Mouse (Mus musculus) monocyte, adult 5-6 weeks (primary cell): ENCODE measurements at regions not wholly inside any gene's neighbourhood (a gene's known extent, or its start where the extent isn't known, plus 50 kb on each side); places are given as distances from the start of the nearest gene placed in this dataset.

Experiments
- ATAC-seq: fragments of 153-309, 156-312 bp; replicated peaks from 2 replicates; pipeline ENCODE4 v1.8.0; 2017; ENCODE audit warnings: mild to moderate bottlenecking; ENCODE audit not compliant: low TSS enrichment, insufficient number of reproducible peaks, severe bottlenecking, poor library complexity, low FRiP score

GRCm38 (mm10) chr3:60292940-60293339 lies 179.7 kb upstream of the Mbnl1 start:
- ATAC-seq = no peak

GRCm38 (mm10) chr3:60305399-60305798 lies 167.2 kb upstream of the Mbnl1 start:
- no peak for ATAC-seq

GRCm38 (mm10) chr3:60310402-60310801 lies 162.2 kb upstream of the Mbnl1 start:
- ATAC-seq = no peak

GRCm38 (mm10) chr3:60311178-60311577 lies 161.5 kb upstream of the Mbnl1 start:
- no peak for ATAC-seq

GRCm38 (mm10) chr3:60320213-60320936 lies 152.3 kb upstream of the Mbnl1 start:
- peak; percentile 98 for ATAC-seq

- no peak for ATAC-seq
Measured at GRCm38 (mm10) chr3:60323514-60323913, 149.1 kb upstream of the Mbnl1 start.

- ATAC-seq = no peak
Measured at GRCm38 (mm10) chr3:60324416-60324815, 148.2 kb upstream of the Mbnl1 start.

GRCm38 (mm10) chr3:60324969-60325368 lies 147.7 kb upstream of the Mbnl1 start:
- no peak for ATAC-seq

GRCm38 (mm10) chr3:60332460-60332859 lies 140.2 kb upstream of the Mbnl1 start:
- no peak for ATAC-seq

GRCm38 (mm10) chr3:60333669-60334068 lies 139.0 kb upstream of the Mbnl1 start:
- ATAC-seq = no peak

GRCm38 (mm10) chr3:60334133-60334532 lies 138.5 kb upstream of the Mbnl1 start:
- no peak for ATAC-seq

- no peak for ATAC-seq
Measured at GRCm38 (mm10) chr3:60346390-60346789, 126.2 kb upstream of the Mbnl1 start.

GRCm38 (mm10) chr3:60347049-60347448 lies 125.6 kb upstream of the Mbnl1 start:
- no peak for ATAC-seq

- ATAC-seq = no peak
Measured at GRCm38 (mm10) chr3:60371176-60371965, 101.3 kb upstream of the Mbnl1 start.

GRCm38 (mm10) chr3:60373662-60374061 lies 99.0 kb upstream of the Mbnl1 start:
- ATAC-seq = no peak

- no peak for ATAC-seq
Measured at GRCm38 (mm10) chr3:60388593-60388992, 84.0 kb upstream of the Mbnl1 start.

- no peak for ATAC-seq
Measured at GRCm38 (mm10) chr3:60389032-60389431, 83.6 kb upstream of the Mbnl1 start.

GRCm38 (mm10) chr3:60395299-60395698 lies 77.3 kb upstream of the Mbnl1 start:
- ATAC-seq = no peak

GRCm38 (mm10) chr3:60396971-60397370 lies 75.7 kb upstream of the Mbnl1 start:
- ATAC-seq = no peak

- no peak for ATAC-seq
Measured at GRCm38 (mm10) chr3:60398796-60399195, 73.8 kb upstream of the Mbnl1 start.
